ENCODE assay signal across 8 mouse cellular contexts in genomic region chr1:182081744-182082419, GRCm38 (mm10). TPM values are rescaled to one million over a fixed set of nuclear protein-coding genes. Genes with fewer than 3 reads are reported as not detected.
DNase-seq lines count a peak whose midpoint lies in the region; ATAC-seq and TF ChIP-seq lines count a peak whose summit lies in the region.

No protein-coding gene starts in this region.

- no peak overlapping the region for H3K4me2 ChIP-seq in liver, postnatal 0 days (ENCODE audit: low read depth, low read length)
- H3K4me2 ChIP-seq in forebrain, postnatal 0 days (ENCODE audit: low read depth) = no peak overlapping the region
- H3K4me2 ChIP-seq in intestine, embryonic 16.5 days (ENCODE audit: low read depth, low read length) = no peak overlapping the region
- H3K4me2 ChIP-seq in neural tube, embryonic 13.5 days = peak overlapping the region; percentile 33

- H3K27me3 ChIP-seq in liver, postnatal 0 days (ENCODE audit: insufficient read depth, low read length) = no peaks in the 10 kb centered on the region
- H3K27me3 ChIP-seq in forebrain, postnatal 0 days (ENCODE audit: insufficient read depth, low read length) = no peaks in the 10 kb centered on the region
- no peaks in the 10 kb centered on the region for H3K27me3 ChIP-seq in intestine, embryonic 16.5 days (replicated peaks; ENCODE audit: control insufficient read depth, insufficient read depth, low read length)
- no peaks in the 10 kb centered on the region for H3K27me3 ChIP-seq in neural tube, embryonic 13.5 days

- ATAC-seq in liver, postnatal 0 days = no peak
- ATAC-seq in forebrain, postnatal 0 days = peak; percentile 47; the same call in 1 of the 2 replicates
- ATAC-seq in intestine, embryonic 16.5 days = peak; percentile 71
- no peak for ATAC-seq in neural tube, embryonic 13.5 days (ENCODE audit: low read depth)

- H3K9ac ChIP-seq in liver, postnatal 0 days (replicated peaks) = no peak overlapping the region
- no peak overlapping the region for H3K9ac ChIP-seq in forebrain, postnatal 0 days
- H3K9ac ChIP-seq in intestine, embryonic 16.5 days (ENCODE audit: low read depth, low read length) = no peak overlapping the region
- no peak overlapping the region for H3K9ac ChIP-seq in neural tube, embryonic 13.5 days

- no peaks in the 10 kb centered on the region for H3K9me3 ChIP-seq in liver, postnatal 0 days (ENCODE audit: low read length)
- H3K9me3 ChIP-seq in forebrain, postnatal 0 days (ENCODE audit: low read length) = no peaks in the 10 kb centered on the region
- 0 out of 2 replicates have a peak, but pooled peaks cover 4% of the 10 kb centered on the region for H3K9me3 ChIP-seq in intestine, embryonic 16.5 days (ENCODE audit: control insufficient read depth, low read length)
- H3K9me3 ChIP-seq in neural tube, embryonic 13.5 days = peaks cover 4% of the 10 kb centered on the region; the same call in 1 of the 2 replicates

- TF ChIP-seq CTCF in liver, postnatal 0 days (IDR thresholded peaks at IDR 0.05; ENCODE audit: low read depth) = no peak
- no peak for TF ChIP-seq CTCF in forebrain, postnatal 0 days (IDR thresholded peaks at IDR 0.05; ENCODE audit: low read depth)

- no peak overlapping the region for H3K27ac ChIP-seq in liver, postnatal 0 days (ENCODE audit: low read depth)
- H3K27ac ChIP-seq in forebrain, postnatal 0 days (ENCODE audit: low read depth, low read length) = no peak overlapping the region
- H3K27ac ChIP-seq in intestine, embryonic 16.5 days (ENCODE audit: low read length) = peak overlapping the region; percentile 23
- H3K27ac ChIP-seq in neural tube, embryonic 13.5 days (replicated peaks) = peak overlapping the region; percentile 66

- WGBS in liver, postnatal 0 days (ENCODE audit: insufficient replicate concordance) = 15% methylated on average over 16 of the region's 16 CpGs
- WGBS in forebrain, postnatal 0 days = 32% methylated on average over 16 of the region's 16 CpGs
- 21% methylated on average over 16 of the region's 16 CpGs for WGBS in intestine, embryonic 16.5 days
- WGBS in neural tube, embryonic 13.5 days = 21% methylated on average over 16 of the region's 16 CpGs

- no peaks in the 10 kb centered on the region for H3K36me3 ChIP-seq in liver, postnatal 0 days (replicated peaks; ENCODE audit: insufficient read depth, low read length)
- H3K36me3 ChIP-seq in forebrain, postnatal 0 days (ENCODE audit: insufficient read depth) = no peaks in the 10 kb centered on the region
- no peaks in the 10 kb centered on the region for H3K36me3 ChIP-seq in intestine, embryonic 16.5 days (ENCODE audit: control insufficient read depth, insufficient read depth, low read length)
- H3K36me3 ChIP-seq in neural tube, embryonic 13.5 days = no peaks in the 10 kb centered on the region

- peak; percentile 43 for DNase-seq in liver
- no peak for DNase-seq in liver, postnatal 0 days
- no peak for DNase-seq in forebrain, postnatal 0 days
- no peak for DNase-seq in right cerebral cortex, postnatal 4 days
- no peak for DNase-seq in layer of hippocampus, adult 9-11 months
- no peak for DNase-seq in thymus, postnatal 10 days (ENCODE audit: low spot score in 2 of 2)

- no peak overlapping the region for H3K4me3 ChIP-seq in liver, postnatal 0 days (ENCODE audit: low read depth, low read length)
- no peak overlapping the region for H3K4me3 ChIP-seq in forebrain, postnatal 0 days (ENCODE audit: low read depth, low read length)
- no peak overlapping the region for H3K4me3 ChIP-seq in intestine, embryonic 16.5 days (ENCODE audit: low read length)
- no peak overlapping the region for H3K4me3 ChIP-seq in neural tube, embryonic 13.5 days

- TF ChIP-seq EP300 in liver, postnatal 0 days (IDR thresholded peaks at IDR 0.05; ENCODE audit: low read depth) = no peak

- H3K4me1 ChIP-seq in liver, postnatal 0 days (ENCODE audit: insufficient read depth) = 0 out of 2 replicates have a peak, but pooled peaks cover 2% of the 10 kb centered on the region
- no peaks in the 10 kb centered on the region for H3K4me1 ChIP-seq in forebrain, postnatal 0 days (ENCODE audit: insufficient read depth)
- H3K4me1 ChIP-seq in intestine, embryonic 16.5 days (ENCODE audit: control insufficient read depth, insufficient read depth, low read length) = peaks cover 16% of the 10 kb centered on the region; the same call in 1 of the 2 replicates
- peaks cover 19% of the 10 kb centered on the region for H3K4me1 ChIP-seq in neural tube, embryonic 13.5 days (replicated peaks)

RNA-seq across cellular contexts. Expression of gene Srp9, which starts 42.7 kb away (rescaled TPM):
- polyA plus RNA-seq in liver, postnatal 0 days (2015; fragmentation: Nextera tagmentation; extraction: Ambion mirVana) = 109 and 119 TPM in 2 replicates
- total RNA-seq in forebrain, postnatal 0 days (2014; rRNA removed) = 82.9 and 90.1 TPM in 2 replicates
- polyA plus RNA-seq in forebrain, postnatal 0 days (2015; fragmentation: Nextera tagmentation; extraction: Ambion mirVana) = 150 and 179 TPM in 2 replicates
- 135 and 142 TPM in 2 replicates for polyA plus RNA-seq in intestine, embryonic 16.5 days (2015; fragmentation: Nextera tagmentation; extraction: Ambion mirVana)
- 139 and 143 TPM in 2 replicates for polyA plus RNA-seq in neural tube, embryonic 13.5 days (2015; fragmentation: Nextera tagmentation; extraction: Ambion mirVana)

Comparison
In these comparisons a context has a peak if more than half of its experiments do, and no peak if none do; other contexts are left out.
1. ATAC-seq: peak in forebrain, postnatal 0 days (single experiment) and intestine, embryonic 16.5 days (single experiment); none in liver, postnatal 0 days (single experiment) and neural tube, embryonic 13.5 days (single experiment).
2. H3K27ac ChIP-seq: peak in intestine, embryonic 16.5 days (single experiment) and neural tube, embryonic 13.5 days (single experiment); none in liver, postnatal 0 days (single experiment) and forebrain, postnatal 0 days (single experiment).